Mouse (Mus musculus) left cerebral cortex, adult 6 months (tissue): ENCODE measurements around the gene Trim7. TPM values are rescaled to one million over a fixed set of nuclear protein-coding genes. Genes with fewer than 3 reads are reported as not detected.

Source experiments
- long read RNA-seq, 2 experiments: library from polyadenylated mRNA; unstranded; transcript quantifications; one replicate each; pipeline ENCODE4 v2.0.0; 2019 to 2020
- polyA plus RNA-seq: library from polyadenylated mRNA; unstranded; fragments of <200 nt; fragmentation: Nextera tagmentation; gene quantifications from 2 replicates; pipeline ENCODE4 v1.2.3, GENCODE M21; 2021

Gene Trim7
- polyA plus RNA-seq = 1.0 and 1.3 TPM in 2 replicates
- long read RNA-seq, experiment 1, partial matches to known transcripts = 2 of 9 reads
- long read RNA-seq, experiment 1, other reads (novel, unspliced or antisense) = 3 of 9 reads
- long read RNA-seq, experiment 2 = 0 reads

DNA sequence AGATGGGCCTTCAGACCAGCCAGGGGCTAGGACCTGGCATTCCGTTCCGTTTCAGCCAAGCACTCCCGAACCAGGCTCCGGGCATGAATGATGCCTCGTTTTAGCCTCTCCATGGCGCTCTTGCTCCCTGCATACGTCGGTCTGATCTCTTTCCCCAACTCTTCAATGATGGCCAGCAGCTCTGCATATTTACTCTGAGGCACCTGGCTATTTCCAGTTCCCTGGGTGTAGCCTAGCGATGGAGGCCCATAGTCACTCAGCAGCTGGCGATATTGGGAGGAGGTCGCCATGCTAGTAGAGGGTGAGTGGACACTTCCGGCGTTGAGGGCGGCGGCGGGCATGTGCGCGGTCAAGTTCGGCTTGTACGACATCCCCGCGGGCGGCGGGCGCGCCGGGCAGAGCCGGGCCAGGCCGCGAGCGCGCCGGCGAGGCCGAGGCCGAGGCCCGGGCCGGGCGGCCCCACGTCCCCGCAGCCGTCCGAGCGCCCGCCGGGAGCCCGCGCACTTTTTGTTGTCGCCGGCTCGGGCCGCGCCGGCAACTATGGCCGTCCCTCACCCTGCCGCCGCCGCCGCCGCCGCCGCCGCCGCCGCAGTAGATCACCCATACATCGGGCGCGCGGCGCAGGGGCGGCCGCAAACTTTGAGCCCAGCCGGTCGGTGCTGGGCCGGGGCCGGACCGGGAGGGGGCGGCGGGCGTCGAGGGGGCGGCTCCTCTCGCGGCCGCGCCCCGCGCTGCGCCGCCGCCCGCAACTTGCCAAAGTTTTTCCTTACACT, at the start of gene Trim7, which contains the start of gene Gm12184:
TSS of gene Trim7 (plus strand) at position 162 of the 773 bp plus-strand sequence.
TSS of gene Gm12184 (minus strand) at position 677 of the 773 bp plus-strand sequence.

GRCm38 (mm10) chr11:48799921-48800701, 25.8 kb upstream of the Trim7 start, which contains the start of gene Rack1:
Rack1 (plus strand) TSS chr11:48800332.

GRCm38 (mm10) chr11:48816800-48817665, 8.9 kb upstream of the Trim7 start, which contains the start of gene Trim41:
Trim41 (minus strand) TSS chr11:48817353.

GRCm38 (mm10) chr11:48871201-48871772, 45.3 kb downstream of the Trim7 start, which contains the start of gene Irgm1:
Irgm1 (minus strand) TSS chr11:48871683.

Other genes starting within 250 kb of the Trim7 start
- gene Rack1, start 25.8 kb upstream of the Trim7 start, polyA plus RNA-seq = 177 and 253 TPM in 2 replicates
- 2.9 and 3.0 TPM in 2 replicates for gene Trim41, start 8.8 kb upstream of the Trim7 start, polyA plus RNA-seq
- gene Gm12184, start 515 bp downstream of the Trim7 start, polyA plus RNA-seq = 0.21 and 1.0 TPM in 2 replicates
- 11.3 and 11.6 TPM in 2 replicates for gene Irgm1, start 45.5 kb downstream of the Trim7 start, polyA plus RNA-seq
- 0.13 TPM in 1 of 2 replicates, not detected in the other for gene Gm5431, start 76.1 kb downstream of the Trim7 start, polyA plus RNA-seq
- 3.2 and 4.0 TPM in 2 replicates for gene Psme2b, start 120.0 kb downstream of the Trim7 start, polyA plus RNA-seq
- not detected in 2 replicates for gene Olfr56, start 152.7 kb downstream of the Trim7 start, polyA plus RNA-seq
- 0.30 and 0.55 TPM in 2 replicates for gene 9930111J21Rik1, start 153.3 kb downstream of the Trim7 start, polyA plus RNA-seq
- not detected in 2 replicates for gene Gm12185, start 166.1 kb downstream of the Trim7 start, polyA plus RNA-seq
- gene Tgtp1, start 168.0 kb downstream of the Trim7 start, polyA plus RNA-seq = 0.80 and 1.1 TPM in 2 replicates
- gene 9930111J21Rik2, start 225.1 kb downstream of the Trim7 start, polyA plus RNA-seq = 0.54 and 0.55 TPM in 2 replicates
- 1.1 and 1.7 TPM in 2 replicates for gene Tgtp2, start 238.1 kb downstream of the Trim7 start, polyA plus RNA-seq